Mouse (Mus musculus): ENCODE measurements around the gene Catsper1. TPM values are rescaled to one million over a fixed set of nuclear protein-coding genes. Genes with fewer than 3 reads are reported as not detected.

Gene Catsper1
- polyA plus RNA-seq, 1 experiment, result 0.08 TPM

Other genes starting within 250 kb of the Catsper1 start
- 174 and 196 TPM in 2 replicates for gene Yif1a, start 247.2 kb upstream of the Catsper1 start, polyA plus RNA-seq (2012; rRNA removed)
- gene Cnih2, start 237.2 kb upstream of the Catsper1 start, polyA plus RNA-seq (2012; rRNA removed), result 0.93 and 2.4 TPM in 2 replicates
- 240 and 272 TPM in 2 replicates for gene Rab1b, start 228.7 kb upstream of the Catsper1 start, polyA plus RNA-seq (2012; rRNA removed)
- gene Klc2, start 217.2 kb upstream of the Catsper1 start, polyA plus RNA-seq (2012; rRNA removed), result 34.7 and 39.3 TPM in 2 replicates
- 21.8 and 27.9 TPM in 2 replicates for gene Pacs1, start 62.6 kb upstream of the Catsper1 start, polyA plus RNA-seq (2012; rRNA removed)
- 61.2 and 82.0 TPM in 2 replicates for gene Sf3b2, start 40.3 kb upstream of the Catsper1 start, polyA plus RNA-seq (2012; rRNA removed)
- gene Gal3st3, start 37.4 kb upstream of the Catsper1 start, polyA plus RNA-seq (2012; rRNA removed), result 1.4 and 3.3 TPM in 2 replicates
- 6.6 and 17.1 TPM in 2 replicates for gene Cst6, start 13.8 kb downstream of the Catsper1 start, polyA plus RNA-seq (2012; rRNA removed)
- gene Eif1ad, start 31.0 kb downstream of the Catsper1 start, polyA plus RNA-seq (2012; rRNA removed), result 19.9 and 20.4 TPM in 2 replicates
- gene Banf1, start 31.4 kb downstream of the Catsper1 start, polyA plus RNA-seq (2012; rRNA removed), result 87.8 and 125 TPM in 2 replicates
- gene Sart1, start 53.0 kb downstream of the Catsper1 start, polyA plus RNA-seq (2012; rRNA removed), result 18.1 and 33.3 TPM in 2 replicates
- gene Tsga10ip, start 66.8 kb downstream of the Catsper1 start, polyA plus RNA-seq (2012; rRNA removed), result 1.9 and 2.0 TPM in 2 replicates
- 136 and 167 TPM in 2 replicates for gene Drap1, start 89.2 kb downstream of the Catsper1 start, polyA plus RNA-seq (2012; rRNA removed)
- gene AI837181, start 89.4 kb downstream of the Catsper1 start, polyA plus RNA-seq (2012; rRNA removed), result 65.9 and 73.9 TPM in 2 replicates
- 0.24 and 0.38 TPM in 2 replicates for gene Fosl1, start 111.8 kb downstream of the Catsper1 start, polyA plus RNA-seq (2012; rRNA removed)
- 5.6 and 6.7 TPM in 2 replicates for gene Ccdc85b, start 122.2 kb downstream of the Catsper1 start, polyA plus RNA-seq (2012; rRNA removed)
- 126 and 132 TPM in 2 replicates for gene Fibp, start 124.9 kb downstream of the Catsper1 start, polyA plus RNA-seq (2012; rRNA removed)
- 2.2 and 2.3 TPM in 2 replicates for gene Ctsw, start 132.8 kb downstream of the Catsper1 start, polyA plus RNA-seq (2012; rRNA removed)
- gene Efemp2, start 138.2 kb downstream of the Catsper1 start, polyA plus RNA-seq (2012; rRNA removed), result 73.5 and 79.0 TPM in 2 replicates
- gene Mus81, start 152.7 kb downstream of the Catsper1 start, polyA plus RNA-seq (2012; rRNA removed), result 77.2 and 85.6 TPM in 2 replicates
- 410 and 421 TPM in 2 replicates for gene Cfl1, start 154.7 kb downstream of the Catsper1 start, polyA plus RNA-seq (2012; rRNA removed)
- gene 1700020D05Rik, start 168.0 kb downstream of the Catsper1 start, polyA plus RNA-seq (2012; rRNA removed), result 1.9 and 3.0 TPM in 2 replicates
- gene Snx32, start 174.8 kb downstream of the Catsper1 start, polyA plus RNA-seq (2012; rRNA removed), result 20.9 and 25.6 TPM in 2 replicates
- gene Ovol1, start 224.9 kb downstream of the Catsper1 start, polyA plus RNA-seq (2012; rRNA removed), result 2.4 and 3.5 TPM in 2 replicates
- gene Ap5b1, start 232.3 kb downstream of the Catsper1 start, polyA plus RNA-seq (2012; rRNA removed), result 10.0 and 12.0 TPM in 2 replicates

Data from gonadal fat pad, adult 2 months (tissue).